Mouse (Mus musculus) heart, embryonic 10.5 days (tissue): ENCODE data around the gene Parpbp. TPM values are rescaled to one million over a fixed set of nuclear protein-coding genes. Genes with fewer than 3 reads are reported as not detected.

Experiments used
- DNase-seq: peaks from one replicate; pipeline ENCODE4 v3.0.0-alpha.2; 2017; ENCODE audit warnings: low spot score
- H3K27ac ChIP-seq: fragments of 300-500 bp; sonication (generic); 2 replicates; pipeline ENCODE4 v1.5.1; 2016; ENCODE audit warnings: mild to moderate bottlenecking
- H3K27me3 ChIP-seq: fragments of 300-500 bp; sonication (generic); 2 replicates; pipeline ENCODE4 v1.6.1; 2016; ENCODE audit warnings: mild to moderate bottlenecking; ENCODE audit not compliant: poor library complexity, insufficient read depth, severe bottlenecking
- H3K36me3 ChIP-seq: fragments of 300-500 bp; sonication (generic); 2 replicates; pipeline ENCODE4 v1.6.1; 2016; ENCODE audit warnings: mild to moderate bottlenecking, moderate library complexity
- H3K4me1 ChIP-seq: fragments of 300-500 bp; sonication (generic); 2 replicates; pipeline ENCODE4 v1.6.1; 2016; ENCODE audit warnings: mild to moderate bottlenecking
- H3K4me3 ChIP-seq: fragments of 300-500 bp; sonication (generic); 2 replicates; pipeline ENCODE4 v1.5.1; 2016; ENCODE audit warnings: mild to moderate bottlenecking, moderate library complexity
- H3K9me3 ChIP-seq: fragments of 300-500 bp; sonication (generic); 2 replicates; pipeline ENCODE4 v1.6.1; 2016; ENCODE audit warnings: mild to moderate bottlenecking, moderate library complexity
- WGBS: fragments of 180-500 bp; shearing (Covaris S2); methylation state at CpG from one replicate; pipeline ENCODE4 v1.1.7; 2016; 5-methylcytosine and 5-hydroxymethylcytosine counted together
- polyA plus RNA-seq: library from polyadenylated mRNA; unstranded; fragments of >200 nt; fragmentation: Nextera tagmentation; extraction: Ambion mirVana; gene quantifications from 2 replicates; pipeline ENCODE4 v1.2.1, GENCODE M21; 2016

Gene Parpbp
- polyA plus RNA-seq, result 14.7 and 15.1 TPM in 2 replicates

- DNase-seq, result peak; percentile 95
- 1% methylated on average over 53 of the region's 53 CpGs for WGBS
- H3K36me3 ChIP-seq, result peaks cover 34% of the 10 kb centered on the region
- H3K27me3 ChIP-seq, result no peaks in the 10 kb centered on the region
- H3K9me3 ChIP-seq, result no peaks in the 10 kb centered on the region
- H3K27ac ChIP-seq, result peak within 1 kb of the TSS; percentile 91
- peaks cover 16% of the 10 kb centered on the region for H3K4me1 ChIP-seq
- H3K4me3 ChIP-seq, result peak within 1 kb of the TSS; percentile 74
Measured at GRCm38 (mm10) chr10:88146707-88147477, at the start of gene Parpbp, which contains the start of gene Nup37. Parpbp (minus strand) TSS chr10:88146941. Nup37 (plus strand) TSS chr10:88146992.

GRCm38 (mm10) chr10:88167438-88168077 lies 20.8 kb upstream of the Parpbp start:
- no peak for DNase-seq
- no peaks in the 10 kb centered on the region for H3K27me3 ChIP-seq
- no peak overlapping the region for H3K4me3 ChIP-seq
- H3K27ac ChIP-seq, result no peak overlapping the region
- H3K4me1 ChIP-seq, result no peaks in the 10 kb centered on the region
- H3K36me3 ChIP-seq, result peaks cover 36% of the 10 kb centered on the region
- WGBS, result 68% methylated on average over 7 of the region's 7 CpGs
- no peaks in the 10 kb centered on the region for H3K9me3 ChIP-seq

GRCm38 (mm10) chr10:88166158-88166557 lies 19.4 kb upstream of the Parpbp start:
- Histone ChIP-seq H3K9me3 (no peaks in the 10 kb centered on the region), H3K27ac (no peak overlapping the region), H3K27me3 (no peaks in the 10 kb centered on the region), H3K36me3 (peaks cover 44% of the 10 kb centered on the region), H3K4me3 (no peak overlapping the region), H3K4me1 (no peaks in the 10 kb centered on the region)
- WGBS, result 93% methylated on average over 3 of the region's 3 CpGs
- no peak for DNase-seq

- H3K27ac ChIP-seq, result no peak overlapping the region
- no peaks in the 10 kb centered on the region for H3K4me1 ChIP-seq
- no peak overlapping the region for H3K4me3 ChIP-seq
- no peak for DNase-seq
- no peaks in the 10 kb centered on the region for H3K9me3 ChIP-seq
- H3K36me3 ChIP-seq, result peaks cover 61% of the 10 kb centered on the region
- WGBS, result 90% methylated on average over 5 of the region's 5 CpGs
- no peaks in the 10 kb centered on the region for H3K27me3 ChIP-seq
Measured at GRCm38 (mm10) chr10:88162676-88163075, 15.9 kb upstream of the Parpbp start.

- WGBS, result 93% methylated on average over 2 of the region's 2 CpGs
- peaks cover 61% of the 10 kb centered on the region for H3K36me3 ChIP-seq
- H3K4me3 ChIP-seq, result no peak overlapping the region
Measured at GRCm38 (mm10) chr10:88162096-88162495, 15.4 kb upstream of the Parpbp start.

GRCm38 (mm10) chr10:88151658-88152057 lies 4.9 kb upstream of the Parpbp start:
- Histone ChIP-seq H3K4me1 (peaks cover 5% of the 10 kb centered on the region; the same call in 1 of the 2 replicates), H3K36me3 (peaks cover 63% of the 10 kb centered on the region), H3K27ac (no peak overlapping the region), H3K4me3 (no peak overlapping the region), H3K9me3 (no peaks in the 10 kb centered on the region), H3K27me3 (no peaks in the 10 kb centered on the region)
- 88% methylated on average over 6 of the region's 6 CpGs for WGBS
- DNase-seq, result no peak

More at GRCm38 (mm10) chr10:88162096-88162495, 15.4 kb upstream of the Parpbp start:
- Histone ChIP-seq H3K9me3 (no peaks in the 10 kb centered on the region), H3K4me1 (no peaks in the 10 kb centered on the region), H3K27me3 (no peaks in the 10 kb centered on the region), H3K27ac (no peak overlapping the region)
- DNase-seq, result no peak

- peaks cover 15% of the 10 kb centered on the region for H3K4me1 ChIP-seq
- WGBS, result 89% methylated on average over 4 of the region's 4 CpGs
- no peaks in the 10 kb centered on the region for H3K9me3 ChIP-seq
- no peak for DNase-seq
- H3K36me3 ChIP-seq, result peaks cover 58% of the 10 kb centered on the region
- no peaks in the 10 kb centered on the region for H3K27me3 ChIP-seq
- no peak overlapping the region for H3K4me3 ChIP-seq
- no peak overlapping the region for H3K27ac ChIP-seq
Measured at GRCm38 (mm10) chr10:88150381-88150780, 3.6 kb upstream of the Parpbp start.

GRCm38 (mm10) chr10:88146187-88146586 lies 554 bp downstream of the Parpbp start:
- H3K27ac ChIP-seq, result peak overlapping the region; percentile 91
- no peak for DNase-seq
- 21% methylated on average over 7 of the region's 7 CpGs for WGBS
- peaks cover 28% of the 10 kb centered on the region for H3K36me3 ChIP-seq
- no peaks in the 10 kb centered on the region for H3K27me3 ChIP-seq
- peak overlapping the region; percentile 74 for H3K4me3 ChIP-seq
- H3K4me1 ChIP-seq, result peaks cover 16% of the 10 kb centered on the region
- no peaks in the 10 kb centered on the region for H3K9me3 ChIP-seq

GRCm38 (mm10) chr10:88135630-88136029 lies 11.1 kb downstream of the Parpbp start:
- no peak for DNase-seq
- Histone ChIP-seq H3K27me3 (no peaks in the 10 kb centered on the region), H3K4me1 (no peaks in the 10 kb centered on the region), H3K36me3 (peaks cover 15% of the 10 kb centered on the region; the same call in 1 of the 2 replicates), H3K9me3 (no peaks in the 10 kb centered on the region), H3K27ac (no peak overlapping the region), H3K4me3 (no peak overlapping the region)
- WGBS, result 94% methylated on average over 16 of the region's 16 CpGs

- peaks cover 20% of the 10 kb centered on the region for H3K36me3 ChIP-seq
- H3K4me1 ChIP-seq, result no peaks in the 10 kb centered on the region
- H3K9me3 ChIP-seq, result no peaks in the 10 kb centered on the region
- H3K27ac ChIP-seq, result no peak overlapping the region
- no peak for DNase-seq
- H3K4me3 ChIP-seq, result no peak overlapping the region
- no peaks in the 10 kb centered on the region for H3K27me3 ChIP-seq
Measured at GRCm38 (mm10) chr10:88119721-88120120, 27.0 kb downstream of the Parpbp start.

- DNase-seq, result no peak
- H3K27ac ChIP-seq, result no peak overlapping the region
- no peaks in the 10 kb centered on the region for H3K9me3 ChIP-seq
- H3K4me3 ChIP-seq, result no peak overlapping the region
- 89% methylated on average over 2 of the region's 2 CpGs for WGBS
- H3K4me1 ChIP-seq, result no peaks in the 10 kb centered on the region
- H3K36me3 ChIP-seq, result peaks cover 12% of the 10 kb centered on the region; the same call in 1 of the 2 replicates
- no peaks in the 10 kb centered on the region for H3K27me3 ChIP-seq
Measured at GRCm38 (mm10) chr10:88113290-88113689, 33.5 kb downstream of the Parpbp start.

GRCm38 (mm10) chr10:88106169-88106568 lies 40.6 kb downstream of the Parpbp start:
- 91% methylated on average over 2 of the region's 2 CpGs for WGBS
- H3K36me3 ChIP-seq, result peaks cover 2% of the 10 kb centered on the region; the same call in 1 of the 2 replicates

GRCm38 (mm10) chr10:88090772-88091171 lies 56.0 kb downstream of the Parpbp start, which contains the start of gene Pmch:
Pmch (plus strand) TSS chr10:88091072.
- no peak for DNase-seq
- Histone ChIP-seq H3K9me3 (no peaks in the 10 kb centered on the region), H3K36me3 (peaks cover 19% of the 10 kb centered on the region; the same call in 1 of the 2 replicates), H3K27ac (no peak within 1 kb of the TSS), H3K4me1 (no peaks in the 10 kb centered on the region), H3K27me3 (no peaks in the 10 kb centered on the region), H3K4me3 (no peak within 1 kb of the TSS)
- 76% methylated on average over 5 of the region's 5 CpGs for WGBS

More at GRCm38 (mm10) chr10:88106169-88106568, 40.6 kb downstream of the Parpbp start:
- Histone ChIP-seq H3K27me3 (no peaks in the 10 kb centered on the region), H3K27ac (no peak overlapping the region), H3K4me3 (no peak overlapping the region), H3K9me3 (no peaks in the 10 kb centered on the region), H3K4me1 (no peaks in the 10 kb centered on the region)
- no peak for DNase-seq
